Mouse (Mus musculus): ENCODE measurements around the gene Tmem132d.

DNA sequence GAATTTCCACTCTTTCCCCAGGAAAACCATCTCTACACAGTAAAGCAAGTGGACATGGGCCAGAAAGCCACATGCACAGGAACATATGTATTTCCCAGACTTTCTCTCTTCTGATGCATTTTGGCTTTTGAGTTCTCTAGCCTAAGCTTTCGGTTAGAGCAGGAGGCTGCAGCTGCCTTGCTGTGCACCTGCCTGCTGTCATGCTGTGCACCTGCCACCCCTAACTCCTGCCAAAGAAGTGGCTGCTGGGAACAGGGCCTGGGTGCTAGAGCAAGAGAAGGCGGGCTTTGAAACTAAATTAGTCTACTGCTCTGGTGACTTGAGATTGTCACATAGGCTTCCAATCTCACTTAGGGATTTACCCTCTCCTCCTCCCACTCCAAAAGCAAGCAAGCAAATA is 8.7 kb downstream of the Tmem132d start:
- no peak for TF ChIP-seq CTCF (IDR thresholded peaks at IDR 0.05; ENCODE audit: borderline replicate concordance, insufficient read depth, low read depth, low read length)
- TF ChIP-seq POLR2A (IDR thresholded peaks at IDR 0.05; ENCODE audit: borderline replicate concordance, insufficient read depth, low read length): no peak
